8 mouse cellular contexts compared by ENCODE assay signal in the genomic region with DNA sequence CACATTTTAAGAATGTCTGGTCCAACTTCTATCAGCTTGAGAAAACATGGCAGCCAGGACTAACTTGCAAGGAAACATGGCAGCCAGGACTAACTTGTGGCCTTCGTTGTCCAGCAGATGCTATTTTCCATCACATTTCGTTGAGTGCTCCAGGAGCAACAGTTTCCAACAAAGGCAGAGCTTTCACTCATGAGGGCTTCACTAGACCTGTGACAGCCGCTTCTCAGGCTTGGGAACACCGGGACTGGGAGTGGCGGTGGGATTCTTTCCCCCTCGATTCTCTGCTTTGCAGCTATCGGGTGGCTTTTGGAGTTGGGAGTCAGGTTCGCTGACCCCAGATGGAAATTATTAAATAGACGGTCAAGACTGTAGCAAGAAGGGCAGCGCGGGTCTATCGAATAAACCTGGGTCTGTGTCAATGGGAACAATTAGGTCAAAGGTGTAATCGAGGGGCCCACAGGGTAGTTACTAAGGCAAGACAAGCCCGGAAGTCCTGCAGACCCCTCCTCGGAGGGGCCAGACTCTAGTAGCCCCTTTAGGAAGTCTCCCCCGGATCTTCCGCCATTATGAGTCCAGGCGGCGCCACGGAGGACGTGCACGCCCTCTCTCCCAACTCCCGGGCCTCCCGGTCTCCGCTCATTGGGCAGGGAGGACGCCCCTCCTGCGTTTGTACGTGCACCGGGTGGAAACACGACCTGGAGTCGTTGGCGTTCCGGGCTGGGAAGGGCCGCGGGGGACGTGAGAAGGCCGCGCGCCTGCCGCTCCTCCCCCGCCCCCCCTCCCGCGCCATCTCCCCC. TPM values are rescaled to one million over a fixed set of nuclear protein-coding genes. Genes with fewer than 3 reads are reported as not detected.
DNase-seq lines count a peak whose midpoint lies in the region; ATAC-seq and TF ChIP-seq lines count a peak whose summit lies in the region.

Gene Mettl9, plus strand, starts transcription at position 590 of the 797 bp plus-strand sequence.

- peak within 1 kb of the TSS; percentile 83 for H3K4me2 ChIP-seq in forebrain, embryonic 13.5 days
- H3K4me2 ChIP-seq in liver, postnatal 0 days (ENCODE audit: low read depth, low read length), result peak within 1 kb of the TSS; percentile 76
- peak within 1 kb of the TSS; percentile 80 for H3K4me2 ChIP-seq in neural tube, embryonic 14.5 days (ENCODE audit: low read depth, low read length)

- peak; percentile 99 for ATAC-seq in forebrain, embryonic 13.5 days
- peak; percentile 97 for ATAC-seq in liver, postnatal 0 days
- ATAC-seq in neural tube, embryonic 14.5 days (ENCODE audit: low read depth), result peak; percentile 98

- no peaks in the 10 kb centered on the region for H3K9me3 ChIP-seq in E14TG2a.4 (ENCODE audit: low read length)
- H3K9me3 ChIP-seq in forebrain, embryonic 13.5 days (replicated peaks), result no peaks in the 10 kb centered on the region
- no peaks in the 10 kb centered on the region for H3K9me3 ChIP-seq in liver, postnatal 0 days (ENCODE audit: low read length)
- H3K9me3 ChIP-seq in neural tube, embryonic 14.5 days (ENCODE audit: control insufficient read depth, low read length), result no peaks in the 10 kb centered on the region

- TF ChIP-seq EP300 in liver, postnatal 0 days (IDR thresholded peaks at IDR 0.05; ENCODE audit: low read depth), result 0 out of 2 replicates have a peak, but pooled peaks have one; percentile 15

- H3K27me3 ChIP-seq in E14TG2a.4 (ENCODE audit: insufficient read depth, low read length), result no peaks in the 10 kb centered on the region
- peaks cover 13% of the 10 kb centered on the region for H3K27me3 ChIP-seq in forebrain, embryonic 13.5 days
- H3K27me3 ChIP-seq in liver, postnatal 0 days (ENCODE audit: insufficient read depth, low read length), result no peaks in the 10 kb centered on the region
- H3K27me3 ChIP-seq in neural tube, embryonic 14.5 days (ENCODE audit: control insufficient read depth, insufficient read depth, low read length), result no peaks in the 10 kb centered on the region

- peak within 1 kb of the TSS; percentile 95 for H3K4me3 ChIP-seq in E14TG2a.4 (replicated peaks; ENCODE audit: low read length)
- peak within 1 kb of the TSS; percentile 96 for H3K4me3 ChIP-seq in forebrain, embryonic 13.5 days
- H3K4me3 ChIP-seq in liver, postnatal 0 days (ENCODE audit: low read depth, low read length), result peak within 1 kb of the TSS; percentile 96
- H3K4me3 ChIP-seq in neural tube, embryonic 14.5 days (ENCODE audit: low read depth, low read length), result peak within 1 kb of the TSS; percentile 89

- H3K27ac ChIP-seq in forebrain, embryonic 13.5 days, result peak within 1 kb of the TSS; percentile 98
- peak within 1 kb of the TSS; percentile 90 for H3K27ac ChIP-seq in liver, postnatal 0 days (ENCODE audit: low read depth)
- peak within 1 kb of the TSS; percentile 97 for H3K27ac ChIP-seq in neural tube, embryonic 14.5 days (ENCODE audit: low read depth, low read length)

- 1% methylated on average over 37 of the region's 43 CpGs for WGBS in forebrain, embryonic 13.5 days
- WGBS in large intestine, adult 2 months, result 2% methylated on average over 43 of the region's 43 CpGs
- 4% methylated on average over 38 of the region's 43 CpGs for WGBS in liver, postnatal 0 days (ENCODE audit: insufficient replicate concordance)
- WGBS in neural tube, embryonic 14.5 days, result 2% methylated on average over 33 of the region's 43 CpGs

- peak within 1 kb of the TSS; percentile 99 for H3K9ac ChIP-seq in forebrain, embryonic 13.5 days
- peak within 1 kb of the TSS; percentile 95 for H3K9ac ChIP-seq in liver, postnatal 0 days (replicated peaks)
- H3K9ac ChIP-seq in neural tube, embryonic 14.5 days (replicated peaks; ENCODE audit: low read depth, low read length), result peak within 1 kb of the TSS; percentile 95

- peaks cover 14% of the 10 kb centered on the region for H3K4me1 ChIP-seq in E14TG2a.4 (replicated peaks; ENCODE audit: low read depth, low read length)
- peaks cover 36% of the 10 kb centered on the region for H3K4me1 ChIP-seq in forebrain, embryonic 13.5 days
- peaks cover 11% of the 10 kb centered on the region for H3K4me1 ChIP-seq in liver, postnatal 0 days (ENCODE audit: insufficient read depth)
- H3K4me1 ChIP-seq in neural tube, embryonic 14.5 days (ENCODE audit: control insufficient read depth, insufficient read depth, low read length), result peaks cover 27% of the 10 kb centered on the region

- DNase-seq in c-Kit-positive CD71-positive TER-119-positive erythroid progenitor cells, embryonic 14.5 days (ENCODE audit: low spot score), result peak; percentile 92
- peak; percentile 96 to 98 for DNase-seq in heart, postnatal 10 days
- DNase-seq in large intestine, adult 2 months (ENCODE audit: low read depth, low spot score), result no peak
- DNase-seq in liver, postnatal 0 days, result peak; percentile 96
- peak; percentile 96 for DNase-seq in testis, postnatal 10 days (ENCODE audit: low spot score)

- H3K36me3 ChIP-seq in E14TG2a.4 (ENCODE audit: insufficient read depth, low read length), result no peaks in the 10 kb centered on the region
- no peaks in the 10 kb centered on the region for H3K36me3 ChIP-seq in forebrain, embryonic 13.5 days (ENCODE audit: poor library complexity, severe bottlenecking)
- no peaks in the 10 kb centered on the region for H3K36me3 ChIP-seq in liver, postnatal 0 days (replicated peaks; ENCODE audit: insufficient read depth, low read length)
- H3K36me3 ChIP-seq in neural tube, embryonic 14.5 days (ENCODE audit: control insufficient read depth, insufficient read depth, low read length), result no peaks in the 10 kb centered on the region

- intact Hi-C loops in heart, postnatal 10 days (cut with DNase I), result loop anchor here (2.0 to 5.0 kb wide), 2 partner anchors 51 to 947 kb away; partner anchors contain the start of genes Cdr2 and Mfsd13b

- TF ChIP-seq CTCF in E14TG2a.4 (conservative IDR thresholded peaks at IDR 0.05; ENCODE audit: low read length), result no peak
- peak; percentile 19; the same call in 1 of the 2 replicates for TF ChIP-seq CTCF in liver, postnatal 0 days (IDR thresholded peaks at IDR 0.05; ENCODE audit: low read depth)

RNA-seq across cellular contexts. Expression of gene Mettl9, which starts in this region (rescaled TPM):
- polyA plus RNA-seq in forebrain, embryonic 13.5 days (2015; fragmentation: Nextera tagmentation; extraction: Ambion mirVana), result 225 and 230 TPM in 2 replicates
- 100 to 1,000 TPM; 108 to 126 TPM for total RNA-seq in heart, postnatal 10 days (2021)
- polyA plus RNA-seq in large intestine, adult 2 months (2012; rRNA removed), result 20.2 and 22.8 TPM in 2 replicates
- 34.9 and 36.4 TPM in 2 replicates for polyA plus RNA-seq in liver, postnatal 0 days (2015; fragmentation: Nextera tagmentation; extraction: Ambion mirVana)
- polyA plus RNA-seq in neural tube, embryonic 14.5 days (2014; fragmentation: Nextera tagmentation; extraction: Ambion mirVana), result 200 and 204 TPM in 2 replicates
